Mouse (Mus musculus) limb, embryonic 14.5 days (tissue): ENCODE results near the gene Pidd1. TPM values are rescaled to one million over a fixed set of nuclear protein-coding genes. Genes with fewer than 3 reads are reported as not detected.
A peak's percentile ranks its signal among the peaks of the same experiment; 100 is the strongest.

Experiments
- ATAC-seq: fragments of 200-750 bp; cut with Nextera tagmentation; 2 replicates; pipeline ENCODE4 v1.8.0; 2017; ENCODE audit warnings: low read depth, moderate number of reproducible peaks, moderate TSS enrichment; ENCODE audit not compliant: low FRiP score
- DNase-seq: peaks from one replicate; pipeline ENCODE4 v3.0.0-alpha.2; 2015; ENCODE audit warnings: low spot score
- H3K27ac ChIP-seq: fragments of 300-500 bp; sonication (generic); replicated peaks from 2 replicates; pipeline ENCODE4 v1.5.1; 2014; ENCODE audit warnings: low read depth, mild to moderate bottlenecking, low read length, moderate library complexity, mixed read lengths
- H3K27me3 ChIP-seq: fragments of 300-500 bp; sonication (generic); 2 replicates; pipeline ENCODE4 v1.6.1; 2014; ENCODE audit warnings: low read length, mixed read lengths; ENCODE audit not compliant: control insufficient read depth, insufficient read depth
- H3K36me3 ChIP-seq: fragments of 300-500 bp; sonication (generic); 2 replicates; pipeline ENCODE4 v1.6.1; 2014; ENCODE audit warnings: mild to moderate bottlenecking, low read length, moderate library complexity, mixed read lengths; ENCODE audit not compliant: control insufficient read depth, insufficient read depth
- H3K4me1 ChIP-seq: fragments of 300-500 bp; sonication (generic); 2 replicates; pipeline ENCODE4 v1.6.1; 2014; ENCODE audit warnings: antibody characterized with exemption, low read length, mixed read lengths; ENCODE audit not compliant: control insufficient read depth, insufficient read depth
- H3K4me2 ChIP-seq: fragments of 300-500 bp; sonication (generic); replicated peaks from 2 replicates; pipeline ENCODE4 v1.6.1; 2014; ENCODE audit warnings: low read depth, mild to moderate bottlenecking, low read length, moderate library complexity; ENCODE audit not compliant: severe bottlenecking
- H3K4me3 ChIP-seq: fragments of 300-500 bp; sonication (generic); replicated peaks from 2 replicates; pipeline ENCODE4 v1.5.1; 2014; ENCODE audit warnings: low read length
- H3K9ac ChIP-seq: fragments of 300-500 bp; sonication (generic); 2 replicates; pipeline ENCODE4 v1.6.1; 2014; ENCODE audit warnings: mild to moderate bottlenecking, low read depth, low read length, moderate library complexity; ENCODE audit not compliant: severe bottlenecking
- H3K9me3 ChIP-seq: fragments of 300-500 bp; sonication (generic); 2 replicates; pipeline ENCODE4 v1.6.1; 2016; ENCODE audit warnings: low read length; ENCODE audit not compliant: control insufficient read depth
- POLR2A ChIP-seq: fragments of 200-500 bp; IDR thresholded peaks from 2 replicates; pipeline ENCODE4 v1.8.0; 2012; ENCODE audit warnings: inconsistent platforms, mild to moderate bottlenecking, moderate library complexity, borderline replicate concordance; ENCODE audit not compliant: insufficient read depth, insufficient read length; ENCODE audit errors: extremely low read depth
- WGBS: fragments of 180-500 bp; shearing (Covaris S2); extraction: QIAGEN DNeasy Blood & Tissue Kit; methylation state at CpG from one replicate; pipeline ENCODE4 v1.1.7; 2014; 5-methylcytosine and 5-hydroxymethylcytosine counted together
- polyA plus RNA-seq, 2 experiments: library from polyadenylated mRNA; depleted of rRNA in 1 of 2; stranded (reverse) in 1 of 2; unstranded in 1 of 2; fragments of >200 nt; fragmentation: Nextera tagmentation in 1 of 2; extraction: Ambion mirVana in 1 of 2; gene quantifications; 2 replicates each; pipeline versions ENCODE4 v1.2.1 to v1.2.3; 2012 to 2014

Pidd1 gene
- polyA plus RNA-seq, 2 experiments, result 6.9 to 25.0 TPM

GRCm38 (mm10) chr7:141438201-141438968, 5.4 kb downstream of the Pidd1 start:
- Histone ChIP-seq H3K27me3 (no peaks in the 10 kb centered on the region), H3K36me3 (peaks cover 28% of the 10 kb centered on the region), H3K9me3 (no peaks in the 10 kb centered on the region), H3K4me3 (no peak overlapping the region), H3K4me1 (peaks cover 37% of the 10 kb centered on the region), H3K4me2 (no peak overlapping the region), H3K27ac (no peak overlapping the region), H3K9ac (no peak overlapping the region)
- TF ChIP-seq POLR2A, result no peak
- no peak for DNase-seq
- WGBS, result 86% methylated on average over 12 of the region's 12 CpGs
- ATAC-seq, result no peak

GRCm38 (mm10) chr7:141437178-141438120, 6.4 kb downstream of the Pidd1 start, which contains the start of gene Slc25a22:
Gene Slc25a22, minus strand, starts transcription at chr7:141437892.
- Histone ChIP-seq H3K4me2 (peak within 1 kb of the TSS; percentile 91), H3K27me3 (no peaks in the 10 kb centered on the region), H3K4me3 (peak within 1 kb of the TSS; percentile 63), H3K9me3 (no peaks in the 10 kb centered on the region), H3K4me1 (peaks cover 28% of the 10 kb centered on the region), H3K27ac (0 out of 2 replicates have a peak within 1 kb of the TSS, but pooled peaks have one; percentile 26), H3K9ac (peak within 1 kb of the TSS; percentile 71), H3K36me3 (peaks cover 38% of the 10 kb centered on the region)
- WGBS, result 5% methylated on average over 51 of the region's 53 CpGs
- peak; percentile 79; the same call in 1 of the 2 replicates for TF ChIP-seq POLR2A
- peak; percentile 91 for ATAC-seq
- peak; percentile 78 for DNase-seq

- no peaks in the 10 kb centered on the region for H3K27me3 ChIP-seq
- ATAC-seq, result no peak
- peak overlapping the region; percentile 91 for H3K4me2 ChIP-seq
- H3K4me3 ChIP-seq, result peak overlapping the region; percentile 63
- TF ChIP-seq POLR2A, result no peak
- peaks cover 40% of the 10 kb centered on the region for H3K36me3 ChIP-seq
- H3K27ac ChIP-seq, result no peak overlapping the region
- WGBS, result 71% methylated on average over 2 of the region's 2 CpGs
- H3K9me3 ChIP-seq, result no peaks in the 10 kb centered on the region
- peak overlapping the region; percentile 71; the same call in 1 of the 2 replicates for H3K9ac ChIP-seq
- DNase-seq, result no peak
- H3K4me1 ChIP-seq, result peaks cover 26% of the 10 kb centered on the region
Measured at GRCm38 (mm10) chr7:141436523-141436892, 7.3 kb downstream of the Pidd1 start.

- no peaks in the 10 kb centered on the region for H3K27me3 ChIP-seq
- H3K4me2 ChIP-seq, result peak overlapping the region; percentile 83
- no peaks in the 10 kb centered on the region for H3K9me3 ChIP-seq
- 88% methylated on average over 9 of the region's 9 CpGs for WGBS
- ATAC-seq (no peak), DNase-seq (no peak)
- H3K9ac ChIP-seq, result no peak overlapping the region
- H3K4me3 ChIP-seq, result no peak overlapping the region; the same call in 1 of the 2 replicates
- TF ChIP-seq POLR2A, result no peak
- no peak overlapping the region for H3K27ac ChIP-seq
- peaks cover 26% of the 10 kb centered on the region for H3K4me1 ChIP-seq
- H3K36me3 ChIP-seq, result peaks cover 40% of the 10 kb centered on the region
Measured at GRCm38 (mm10) chr7:141435856-141436522, 7.8 kb downstream of the Pidd1 start.
